8 mouse cellular contexts compared by ENCODE assay signal in genomic region chrX:139684410-139684774, GRCm38 (mm10). TPM values are rescaled to one million over a fixed set of nuclear protein-coding genes. Genes with fewer than 3 reads are reported as not detected.
DNase-seq lines count a peak whose midpoint lies in the region; ATAC-seq and TF ChIP-seq lines count a peak whose summit lies in the region.

No protein-coding gene starts in this region.

- peak overlapping the region; percentile 44 for H3K4me2 ChIP-seq in kidney, embryonic 14.5 days (replicated peaks; ENCODE audit: low read depth, low read length)
- H3K4me2 ChIP-seq in hindbrain, postnatal 0 days (ENCODE audit: low read depth, low read length), result peak overlapping the region; percentile 76
- H3K4me2 ChIP-seq in midbrain, embryonic 15.5 days, result peak overlapping the region; percentile 70

- no peaks in the 10 kb centered on the region for H3K4me1 ChIP-seq in kidney, embryonic 14.5 days (ENCODE audit: control insufficient read depth, insufficient read depth, low read length)
- H3K4me1 ChIP-seq in hindbrain, postnatal 0 days (ENCODE audit: insufficient read depth, low read length), result no peaks in the 10 kb centered on the region
- H3K4me1 ChIP-seq in midbrain, embryonic 15.5 days, result no peaks in the 10 kb centered on the region

- H3K27me3 ChIP-seq in kidney, embryonic 14.5 days (ENCODE audit: control insufficient read depth, insufficient read depth, low read length), result no peaks in the 10 kb centered on the region
- no peaks in the 10 kb centered on the region for H3K27me3 ChIP-seq in hindbrain, postnatal 0 days (ENCODE audit: insufficient read depth, low read length)
- H3K27me3 ChIP-seq in midbrain, embryonic 15.5 days (replicated peaks), result 0 out of 2 replicates have a peak, but pooled peaks cover 2% of the 10 kb centered on the region

- H3K9ac ChIP-seq in kidney, embryonic 14.5 days (ENCODE audit: low read depth, low read length), result peak overlapping the region; percentile 47; the same call in 1 of the 2 replicates
- H3K9ac ChIP-seq in hindbrain, postnatal 0 days (replicated peaks; ENCODE audit: low read length), result no peak overlapping the region
- H3K9ac ChIP-seq in midbrain, embryonic 15.5 days, result no peak overlapping the region

- 32% methylated on average over 8 of the region's 8 CpGs for whole genome bisulfite sequencing in kidney, embryonic 14.5 days
- 34% methylated on average over 8 of the region's 8 CpGs for WGBS in hindbrain, postnatal 0 days
- 30% methylated on average over 8 of the region's 8 CpGs for WGBS in midbrain, embryonic 15.5 days

- peak overlapping the region; percentile 55 for H3K4me3 ChIP-seq in kidney, embryonic 14.5 days (ENCODE audit: low read length)
- peak overlapping the region; percentile 48 for H3K4me3 ChIP-seq in hindbrain, postnatal 0 days (ENCODE audit: low read length)
- peak overlapping the region; percentile 54 for H3K4me3 ChIP-seq in midbrain, embryonic 15.5 days

- no peak overlapping the region for H3K27ac ChIP-seq in kidney, embryonic 14.5 days (ENCODE audit: low read depth, low read length)
- no peak overlapping the region for H3K27ac ChIP-seq in hindbrain, postnatal 0 days
- H3K27ac ChIP-seq in midbrain, embryonic 15.5 days, result no peak overlapping the region

- H3K36me3 ChIP-seq in kidney, embryonic 14.5 days (ENCODE audit: control insufficient read depth, insufficient read depth, low read length), result no peaks in the 10 kb centered on the region
- H3K36me3 ChIP-seq in hindbrain, postnatal 0 days (ENCODE audit: insufficient read depth, low read length), result no peaks in the 10 kb centered on the region
- no peaks in the 10 kb centered on the region for H3K36me3 ChIP-seq in midbrain, embryonic 15.5 days (replicated peaks)

- TF ChIP-seq CTCF in hindbrain, postnatal 0 days (IDR thresholded peaks at IDR 0.05; ENCODE audit: low read depth), result no peak

- no peak for DNase-seq in kidney, postnatal 25 days
- peak; percentile 2 for DNase-seq in hindbrain, postnatal 0 days (ENCODE audit: low spot score)
- no peak for DNase-seq in layer of hippocampus, adult 8-10 months (ENCODE audit: low spot score in 2 of 2)
- no peak for DNase-seq in layer of hippocampus, adult 18-20 months (ENCODE audit: low spot score in 2 of 2)
- no peak for DNase-seq in B cell, adult 2 months

- no peaks in the 10 kb centered on the region for H3K9me3 ChIP-seq in kidney, embryonic 14.5 days (ENCODE audit: control insufficient read depth, low read length)
- H3K9me3 ChIP-seq in hindbrain, postnatal 0 days (ENCODE audit: low read length), result no peaks in the 10 kb centered on the region
- no peaks in the 10 kb centered on the region for H3K9me3 ChIP-seq in midbrain, embryonic 15.5 days

- peak; percentile 56 for ATAC-seq in kidney, embryonic 14.5 days (ENCODE audit: low FRiP score, low TSS enrichment)
- peak; percentile 40 for ATAC-seq in common myeloid progenitor, adult 5-6 weeks (replicated peaks; ENCODE audit: low read depth, poor library complexity, severe bottlenecking)
- peak; percentile 69; the same call in 1 of the 2 replicates for ATAC-seq in hindbrain, postnatal 0 days
- ATAC-seq in midbrain, embryonic 15.5 days (replicated peaks), result no peak; the same call in 1 of the 2 replicates

RNA-seq across cellular contexts. Expression of gene Tbc1d8b, which starts 0.4 kb away (rescaled TPM):
- 1.3 and 1.5 TPM in 2 replicates for polyA plus RNA-seq in kidney, embryonic 14.5 days (2014; fragmentation: Nextera tagmentation; extraction: Ambion mirVana)
- total RNA-seq in common myeloid progenitor, adult 5-6 weeks (2017), result 7.0 and 8.8 TPM in 2 replicates
- total RNA-seq in hindbrain, postnatal 0 days (2014; rRNA removed), result 0.97 and 0.99 TPM in 2 replicates
- polyA plus RNA-seq in hindbrain, postnatal 0 days (2015; fragmentation: Nextera tagmentation; extraction: Ambion mirVana), result 0.39 and 0.63 TPM in 2 replicates
- polyA plus RNA-seq in midbrain, embryonic 15.5 days (2015; fragmentation: Nextera tagmentation; extraction: Ambion mirVana), result 0.65 and 0.82 TPM in 2 replicates
- total RNA-seq in layer of hippocampus, adult 8-10 months (2022), result 10 to 100 TPM in 3 of 4 experiments, 1 to 10 TPM in 1; 9.3 to 12.5 (median 10.9) TPM
- 10 to 100 TPM; 11.9 to 12.5 TPM for total RNA-seq in layer of hippocampus, adult 18-20 months (2021)

RNA-seq across cellular contexts. Expression of gene Gm15013, which starts 29.9 kb away (rescaled TPM):
- polyA plus RNA-seq in kidney, embryonic 14.5 days (2014; fragmentation: Nextera tagmentation; extraction: Ambion mirVana), result 0.34 TPM in 1 of 2 replicates, not detected in the other
- 1.0 and 1.2 TPM in 2 replicates for total RNA-seq in common myeloid progenitor, adult 5-6 weeks (2017)
- total RNA-seq in hindbrain, postnatal 0 days (2014; rRNA removed), result not detected in 2 replicates
- not detected in 2 replicates for polyA plus RNA-seq in hindbrain, postnatal 0 days (2015; fragmentation: Nextera tagmentation; extraction: Ambion mirVana)
- polyA plus RNA-seq in midbrain, embryonic 15.5 days (2015; fragmentation: Nextera tagmentation; extraction: Ambion mirVana), result not detected in 2 replicates
- not detected for total RNA-seq in layer of hippocampus, adult 8-10 months (2022)
- not detected for total RNA-seq in layer of hippocampus, adult 18-20 months (2021)
